Mouse (Mus musculus): ENCODE measurements around the gene Gm20388. TPM values are rescaled to one million over a fixed set of nuclear protein-coding genes. Genes with fewer than 3 reads are reported as not detected.

Gm20388 gene
- polyA plus RNA-seq, 1 experiment from 2014 or later: not detected

GRCm38 (mm10) chr8:121750512-121750911 is 1839.9 kb downstream of the Gm20388 start:
- Histone ChIP-seq H3K4me1 (replicated peaks; ENCODE audit: control insufficient read depth, insufficient read depth, low read length) (no peaks in the 10 kb centered on the region), H3K4me2 (replicated peaks; ENCODE audit: low read depth) (no peak overlapping the region), H3K4me3 (ENCODE audit: low read depth, low read length) (no peak overlapping the region), H3K27me3 (replicated peaks; ENCODE audit: control insufficient read depth, insufficient read depth, low read length) (0 out of 2 replicates have a peak, but pooled peaks cover 3% of the 10 kb centered on the region), H3K9ac (ENCODE audit: low read depth, low read length) (no peak overlapping the region), H3K9me3 (ENCODE audit: control insufficient read depth) (no peaks in the 10 kb centered on the region), H3K36me3 (ENCODE audit: control insufficient read depth, insufficient read depth) (no peaks in the 10 kb centered on the region), H3K27ac (ENCODE audit: low read depth, low read length) (no peak overlapping the region)
- no peak for ATAC-seq
- TF ChIP-seq CTCF (IDR thresholded peaks at IDR 0.05; ENCODE audit: low read depth): peak; percentile 40
- whole genome bisulfite sequencing: 38% methylated on average over 3 of the region's 3 CpGs

- no peak overlapping the region for H3K4me2 ChIP-seq (replicated peaks; ENCODE audit: low read depth)
- no peaks in the 10 kb centered on the region for H3K4me1 ChIP-seq (replicated peaks; ENCODE audit: control insufficient read depth, insufficient read depth, low read length)
- 25% methylated on average over 3 of the region's 3 CpGs for WGBS
- no peaks in the 10 kb centered on the region for H3K36me3 ChIP-seq (ENCODE audit: control insufficient read depth, insufficient read depth)
- 0 out of 2 replicates have a peak, but pooled peaks cover 3% of the 10 kb centered on the region for H3K27me3 ChIP-seq (replicated peaks; ENCODE audit: control insufficient read depth, insufficient read depth, low read length)
- TF ChIP-seq CTCF (IDR thresholded peaks at IDR 0.05; ENCODE audit: low read depth): peak; percentile 89
- no peak overlapping the region for H3K4me3 ChIP-seq (ENCODE audit: low read depth, low read length)
- H3K9ac ChIP-seq (ENCODE audit: low read depth, low read length): no peak overlapping the region
- H3K27ac ChIP-seq (ENCODE audit: low read depth, low read length): no peak overlapping the region
- no peaks in the 10 kb centered on the region for H3K9me3 ChIP-seq (ENCODE audit: control insufficient read depth)
- ATAC-seq: no peak
Observed at GRCm38 (mm10) chr8:121751407-121751806, 1840.8 kb downstream of the Gm20388 start.

DNA sequence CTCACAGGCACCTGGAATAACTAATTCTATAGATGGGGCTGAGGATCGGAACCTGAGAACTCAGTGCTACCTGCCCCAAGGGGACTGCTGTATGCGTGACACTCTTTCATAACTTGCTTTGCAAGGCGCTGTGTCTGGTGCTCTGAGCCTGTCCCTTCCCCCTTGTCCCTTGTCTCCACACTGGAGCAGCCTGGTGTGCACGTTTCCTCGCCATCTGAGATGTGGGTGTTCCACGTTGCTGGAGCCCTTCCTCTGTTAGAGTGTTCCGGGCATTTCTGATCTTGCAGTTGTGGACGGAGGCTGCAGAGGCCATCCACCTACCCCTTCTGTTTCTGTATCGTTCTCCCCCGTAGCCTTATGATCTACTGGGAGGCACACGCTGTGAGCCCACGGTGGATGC is 1847.8 kb downstream of the Gm20388 start:
- no peaks in the 10 kb centered on the region for H3K4me1 ChIP-seq (replicated peaks; ENCODE audit: control insufficient read depth, insufficient read depth, low read length)
- no peaks in the 10 kb centered on the region for H3K36me3 ChIP-seq (ENCODE audit: control insufficient read depth, insufficient read depth)
- H3K9me3 ChIP-seq (ENCODE audit: control insufficient read depth): no peaks in the 10 kb centered on the region
- WGBS: 67% methylated on average over 12 of the region's 12 CpGs
- TF ChIP-seq CTCF (IDR thresholded peaks at IDR 0.05; ENCODE audit: low read depth): no peak
- ATAC-seq: no peak
- H3K27ac ChIP-seq (ENCODE audit: low read depth, low read length): no peak overlapping the region
- no peak overlapping the region for H3K9ac ChIP-seq (ENCODE audit: low read depth, low read length)
- no peak overlapping the region for H3K4me3 ChIP-seq (ENCODE audit: low read depth, low read length)
- H3K27me3 ChIP-seq (replicated peaks; ENCODE audit: control insufficient read depth, insufficient read depth, low read length): no peaks in the 10 kb centered on the region
- H3K4me2 ChIP-seq (replicated peaks; ENCODE audit: low read depth): no peak overlapping the region

DNA sequence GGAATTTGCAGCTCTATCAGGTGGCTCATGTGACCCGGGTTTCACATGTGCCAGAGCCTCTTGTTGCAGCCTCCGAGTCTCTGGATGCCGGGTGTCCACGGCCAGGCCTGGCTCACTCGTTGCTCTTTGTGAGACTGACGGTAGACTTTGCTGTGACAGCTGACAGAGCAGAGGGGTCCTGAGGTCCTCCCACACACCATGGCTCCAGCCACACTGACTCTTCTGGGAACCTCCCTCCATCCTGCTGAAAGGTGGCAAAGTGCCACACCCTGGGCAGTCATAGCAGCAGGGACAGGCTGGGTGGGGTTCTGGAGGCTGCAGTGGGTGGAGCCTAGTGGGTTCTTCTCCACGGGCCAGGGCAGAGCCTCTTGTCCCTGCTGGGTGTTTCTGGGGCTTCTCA is 1849.8 kb downstream of the Gm20388 start:
- H3K27ac ChIP-seq (ENCODE audit: low read depth, low read length): no peak overlapping the region
- no peak for ATAC-seq
- no peaks in the 10 kb centered on the region for H3K36me3 ChIP-seq (ENCODE audit: control insufficient read depth, insufficient read depth)
- H3K4me1 ChIP-seq (replicated peaks; ENCODE audit: control insufficient read depth, insufficient read depth, low read length): no peaks in the 10 kb centered on the region
- H3K27me3 ChIP-seq (replicated peaks; ENCODE audit: control insufficient read depth, insufficient read depth, low read length): no peaks in the 10 kb centered on the region
- WGBS: 75% methylated on average over 7 of the region's 7 CpGs
- no peak overlapping the region for H3K4me3 ChIP-seq (ENCODE audit: low read depth, low read length)
- H3K4me2 ChIP-seq (replicated peaks; ENCODE audit: low read depth): no peak overlapping the region
- H3K9me3 ChIP-seq (ENCODE audit: control insufficient read depth): no peaks in the 10 kb centered on the region
- no peak overlapping the region for H3K9ac ChIP-seq (ENCODE audit: low read depth, low read length)
- TF ChIP-seq CTCF (IDR thresholded peaks at IDR 0.05; ENCODE audit: low read depth): no peak

- Histone ChIP-seq H3K9me3 (ENCODE audit: control insufficient read depth) (no peaks in the 10 kb centered on the region), H3K4me1 (replicated peaks; ENCODE audit: control insufficient read depth, insufficient read depth, low read length) (no peaks in the 10 kb centered on the region), H3K4me2 (replicated peaks; ENCODE audit: low read depth) (no peak overlapping the region), H3K9ac (ENCODE audit: low read depth, low read length) (no peak overlapping the region), H3K27ac (ENCODE audit: low read depth, low read length) (no peak overlapping the region), H3K27me3 (replicated peaks; ENCODE audit: control insufficient read depth, insufficient read depth, low read length) (no peaks in the 10 kb centered on the region), H3K4me3 (ENCODE audit: low read depth, low read length) (no peak overlapping the region), H3K36me3 (ENCODE audit: control insufficient read depth, insufficient read depth) (no peaks in the 10 kb centered on the region)
- 31% methylated on average over 10 of the region's 10 CpGs for WGBS
- TF ChIP-seq CTCF (IDR thresholded peaks at IDR 0.05; ENCODE audit: low read depth): no peak
- no peak for ATAC-seq
Observed at GRCm38 (mm10) chr8:121761480-121761879, 1850.8 kb downstream of the Gm20388 start.

DNA sequence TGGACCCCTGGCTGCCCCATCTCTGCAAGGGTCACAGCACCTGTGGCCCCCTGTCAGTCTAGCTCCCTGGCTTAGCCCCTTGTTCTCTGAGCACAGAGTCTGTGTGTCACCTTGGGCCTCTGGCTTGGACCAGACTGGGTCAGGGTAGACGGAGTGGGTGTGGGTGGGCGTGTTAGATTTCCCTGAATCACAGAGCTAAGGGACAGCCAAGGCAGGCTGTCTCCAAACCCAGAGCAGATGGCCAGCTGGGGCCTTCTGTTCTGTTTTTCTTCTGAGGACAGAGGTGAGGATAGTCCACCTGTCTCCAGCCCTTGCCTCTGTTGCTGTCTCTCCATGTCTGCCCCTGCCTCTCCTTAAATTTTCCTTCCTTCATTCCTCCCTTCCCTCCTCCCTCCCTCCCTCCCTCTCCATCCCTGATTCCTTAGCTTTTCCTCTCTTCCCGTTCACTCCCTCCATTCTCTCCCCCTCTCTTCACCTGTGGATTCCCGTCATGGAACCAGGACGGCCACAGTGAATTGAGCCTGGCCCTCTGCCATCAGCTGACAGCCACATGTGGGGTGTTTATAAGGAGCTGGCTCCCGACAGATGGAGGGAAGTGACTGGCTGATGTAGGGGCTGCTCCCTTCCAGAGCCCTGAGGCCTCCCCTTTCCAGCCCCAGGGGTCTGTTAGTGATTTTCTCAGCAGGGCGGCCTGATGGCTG is 1852.5 kb downstream of the Gm20388 start:
- ATAC-seq: no peak
- Histone ChIP-seq H3K9ac (ENCODE audit: low read depth, low read length) (no peak overlapping the region), H3K27ac (ENCODE audit: low read depth, low read length) (no peak overlapping the region), H3K4me3 (ENCODE audit: low read depth, low read length) (no peak overlapping the region), H3K9me3 (ENCODE audit: control insufficient read depth) (no peaks in the 10 kb centered on the region), H3K4me1 (replicated peaks; ENCODE audit: control insufficient read depth, insufficient read depth, low read length) (no peaks in the 10 kb centered on the region), H3K36me3 (ENCODE audit: control insufficient read depth, insufficient read depth) (no peaks in the 10 kb centered on the region), H3K27me3 (replicated peaks; ENCODE audit: control insufficient read depth, insufficient read depth, low read length) (no peaks in the 10 kb centered on the region), H3K4me2 (replicated peaks; ENCODE audit: low read depth) (no peak overlapping the region)
- TF ChIP-seq CTCF (IDR thresholded peaks at IDR 0.05; ENCODE audit: low read depth): no peak
- 57% methylated on average over 7 of the region's 7 CpGs for WGBS

GRCm38 (mm10) chr8:121763700-121764013 is 1853.0 kb downstream of the Gm20388 start:
- no peaks in the 10 kb centered on the region for H3K27me3 ChIP-seq (replicated peaks; ENCODE audit: control insufficient read depth, insufficient read depth, low read length)
- no peak overlapping the region for H3K4me3 ChIP-seq (ENCODE audit: low read depth, low read length)
- no peaks in the 10 kb centered on the region for H3K36me3 ChIP-seq (ENCODE audit: control insufficient read depth, insufficient read depth)
- H3K27ac ChIP-seq (ENCODE audit: low read depth, low read length): no peak overlapping the region
- ATAC-seq: no peak
- H3K9me3 ChIP-seq (ENCODE audit: control insufficient read depth): no peaks in the 10 kb centered on the region
- TF ChIP-seq CTCF (IDR thresholded peaks at IDR 0.05; ENCODE audit: low read depth): no peak
- no peak overlapping the region for H3K9ac ChIP-seq (ENCODE audit: low read depth, low read length)
- H3K4me1 ChIP-seq (replicated peaks; ENCODE audit: control insufficient read depth, insufficient read depth, low read length): no peaks in the 10 kb centered on the region
- H3K4me2 ChIP-seq (replicated peaks; ENCODE audit: low read depth): no peak overlapping the region
- 57% methylated on average over 9 of the region's 9 CpGs for WGBS
